Mouse (Mus musculus) MEL (cell line): ENCODE results near the gene Gm11541. TPM values are rescaled to one million over a fixed set of nuclear protein-coding genes. Genes with fewer than 3 reads are reported as not detected.
"Not testable (repeated sequence)": the region's sequence is repeated elsewhere in the genome, so short reads cannot be mapped to it uniquely, and the experiment has no call there.

Experiments used
- DNase-seq: peaks from one replicate; pipeline ENCODE4 v3.0.0; 2011; ENCODE audit warnings: low read depth, low spot score
- H3K27ac ChIP-seq: 2 replicates; pipeline ENCODE4 v1.5.1; 2012; ENCODE audit warnings: low read depth, mild to moderate bottlenecking, control low read depth, low read length, moderate library complexity; ENCODE audit not compliant: control insufficient read depth
- H3K27me3 ChIP-seq, 2 experiments: fragments of 150-350 bp in 1 of 2; sonication (generic) in 1 of 2; 2 replicates each; pipeline ENCODE4 v1.6.1; 2012; ENCODE audit warnings: low read length in 2 of 2, mild to moderate bottlenecking in 2 of 2, improper control_type of control experiment in 1 of 2, moderate library complexity in 1 of 2; ENCODE audit not compliant: insufficient read depth in 2 of 2, control insufficient read depth in 1 of 2
- H3K36me3 ChIP-seq, 2 experiments: 2 replicates each; pipeline ENCODE4 v1.6.1; 2012 to 2014; ENCODE audit warnings: low read length in 2 of 2, improper control_type of control experiment in 1 of 2, inconsistent platforms in 1 of 2, mild to moderate bottlenecking in 1 of 2; ENCODE audit not compliant: insufficient read depth in 2 of 2, control insufficient read depth in 1 of 2
- H3K4me1 ChIP-seq, 2 experiments: fragments of 150-350 bp in 1 of 2; sonication (generic) in 1 of 2; 2 replicates each; pipeline ENCODE4 v1.6.1; 2012; ENCODE audit warnings: low read length in 2 of 2, improper control_type of control experiment in 1 of 2, mild to moderate bottlenecking in 1 of 2; ENCODE audit not compliant: insufficient read depth in 2 of 2, control insufficient read depth in 1 of 2
- H3K4me3 ChIP-seq, 2 experiments: fragments of 150-350 bp in 1 of 2; sonication (generic) in 1 of 2; 2 replicates each; pipeline ENCODE4 v1.5.1; 2012; ENCODE audit warnings: low read depth in 2 of 2, low read length in 2 of 2, mild to moderate bottlenecking in 2 of 2, moderate library complexity in 2 of 2, control low read depth in 1 of 2, improper control_type of control experiment in 1 of 2; ENCODE audit not compliant: control insufficient read depth in 1 of 2, insufficient read depth in 1 of 2
- H3K79me2 ChIP-seq: 2 replicates; pipeline ENCODE4 v1.6.1; 2012; ENCODE audit warnings: mild to moderate bottlenecking, low read length, moderate library complexity; ENCODE audit not compliant: control insufficient read depth, poor library complexity, insufficient read depth
- H3K9ac ChIP-seq: 2 replicates; pipeline ENCODE4 v1.6.1; 2012; ENCODE audit warnings: low read depth, mild to moderate bottlenecking, control low read depth, low read length, moderate library complexity; ENCODE audit not compliant: control insufficient read depth, poor library complexity, severe bottlenecking
- H3K9me3 ChIP-seq: fragments of 150-350 bp; sonication (generic); replicated peaks from 2 replicates; pipeline ENCODE4 v1.6.1; 2012; ENCODE audit warnings: mild to moderate bottlenecking, low read length, improper control_type of control experiment, moderate library complexity; ENCODE audit not compliant: insufficient read depth
- BHLHE40 ChIP-seq: IDR thresholded peaks from 2 replicates; pipeline ENCODE4 v1.6.1; 2012; ENCODE audit warnings: low read depth, mild to moderate bottlenecking, inconsistent platforms, low read length, improper control_type of control experiment, borderline replicate concordance
- CTCF ChIP-seq, 3 experiments: IDR thresholded peaks in 2 of 3; conservative IDR thresholded peaks in 1 of 3; 2 replicates each; pipeline ENCODE4 v1.5.1; 2011 to 2012; ENCODE audit warnings: low read length in 3 of 3, low read depth in 2 of 3, mild to moderate bottlenecking in 2 of 3, improper control_type of control experiment in 1 of 3, inconsistent platforms in 1 of 3, mixed read lengths in 1 of 3, moderate library complexity in 1 of 3; ENCODE audit not compliant: control insufficient read depth in 1 of 3, insufficient read depth in 1 of 3, poor library complexity in 1 of 3, severe bottlenecking in 1 of 3
- E2F4 ChIP-seq: IDR thresholded peaks from 2 replicates; pipeline ENCODE4 v1.6.1; 2011; ENCODE audit warnings: low read depth, low read length, improper control_type of control experiment, borderline replicate concordance
- ELF1 ChIP-seq: IDR thresholded peaks from 2 replicates; pipeline ENCODE4 v1.6.1; 2014; ENCODE audit warnings: low read depth, mild to moderate bottlenecking, inconsistent platforms, low read length, improper control_type of control experiment, moderate library complexity
- EP300 ChIP-seq, 2 experiments: IDR thresholded peaks; 2 replicates each; pipeline ENCODE4 v1.6.1; 2011; ENCODE audit warnings: improper control_type of control experiment in 2 of 2, low read length in 2 of 2, low read depth in 1 of 2, mild to moderate bottlenecking in 1 of 2
- GATA1 ChIP-seq: IDR thresholded peaks from 2 replicates; pipeline ENCODE4 v1.6.1; 2011; ENCODE audit warnings: low read depth, low read length, improper control_type of control experiment
- HCFC1 ChIP-seq: IDR thresholded peaks from 2 replicates; pipeline ENCODE4 v1.6.1; 2012; ENCODE audit warnings: low read depth, mild to moderate bottlenecking, inconsistent platforms, low read length, improper control_type of control experiment, moderate library complexity
- KAT2A ChIP-seq: conservative IDR thresholded peaks from 2 replicates; pipeline ENCODE4 v1.6.1; 2012; ENCODE audit warnings: low read depth, low read length, improper control_type of control experiment, inconsistent platforms
- MAZ ChIP-seq: IDR thresholded peaks from 2 replicates; pipeline ENCODE4 v1.6.1; 2012; ENCODE audit warnings: low read depth, mild to moderate bottlenecking, inconsistent platforms, low read length, improper control_type of control experiment
- MYB ChIP-seq: IDR thresholded peaks from 2 replicates; pipeline ENCODE4 v1.6.1; 2011; ENCODE audit warnings: mild to moderate bottlenecking, low read depth, low read length, improper control_type of control experiment
- NELFE ChIP-seq: IDR thresholded peaks from 2 replicates; pipeline ENCODE4 v1.6.1; 2011; ENCODE audit warnings: low read depth, low read length, improper control_type of control experiment
- POLR2A ChIP-seq, 2 experiments: IDR thresholded peaks; 2 replicates each; pipeline ENCODE4 v1.6.1; 2011 to 2012; ENCODE audit warnings: low read length in 2 of 2, mild to moderate bottlenecking in 2 of 2, control low read depth in 1 of 2, improper control_type of control experiment in 1 of 2, low read depth in 1 of 2, moderate library complexity in 1 of 2; ENCODE audit not compliant: control insufficient read depth in 1 of 2, insufficient read depth in 1 of 2, poor library complexity in 1 of 2
- POLR2AphosphoS2 ChIP-seq: IDR thresholded peaks from 2 replicates; pipeline ENCODE4 v1.6.1; 2011; ENCODE audit warnings: low read length, improper control_type of control experiment
- POLR2AphosphoS5 ChIP-seq: IDR thresholded peaks from 2 replicates; pipeline ENCODE4 v1.6.1; 2012; ENCODE audit warnings: low read depth, borderline replicate concordance, mild to moderate bottlenecking, inconsistent platforms, low read length, moderate library complexity, mixed read lengths
- RAD21 ChIP-seq: IDR thresholded peaks from 2 replicates; pipeline ENCODE4 v1.6.1; 2011; ENCODE audit warnings: mild to moderate bottlenecking, low read depth, low read length, improper control_type of control experiment
- SIN3A ChIP-seq: IDR thresholded peaks from 2 replicates; pipeline ENCODE4 v1.6.1; 2012; ENCODE audit warnings: low read length, improper control_type of control experiment, inconsistent platforms
- SMC3 ChIP-seq: IDR thresholded peaks from 2 replicates; pipeline ENCODE4 v1.6.1; 2011; ENCODE audit warnings: low read depth, low read length, improper control_type of control experiment
- TCF12 ChIP-seq: IDR thresholded peaks from 2 replicates; pipeline ENCODE4 v1.6.1; 2014; ENCODE audit warnings: low read depth, mild to moderate bottlenecking, inconsistent platforms, low read length, improper control_type of control experiment, moderate library complexity
- USF2 ChIP-seq, 2 experiments: IDR thresholded peaks; 2 replicates each; pipeline ENCODE4 v1.6.1; 2011 to 2012; ENCODE audit warnings: improper control_type of control experiment in 2 of 2, low read length in 2 of 2, borderline replicate concordance in 1 of 2, inconsistent platforms in 1 of 2, low read depth in 1 of 2, mild to moderate bottlenecking in 1 of 2; ENCODE audit not compliant: insufficient read depth in 1 of 2
- ZKSCAN1 ChIP-seq: IDR thresholded peaks from 2 replicates; pipeline ENCODE4 v1.6.1; 2012; ENCODE audit warnings: low read depth, mild to moderate bottlenecking, inconsistent platforms, low read length, improper control_type of control experiment, moderate library complexity
- polyA plus RNA-seq, 2 experiments: library from polyadenylated mRNA; stranded (reverse) in 1 of 2; unstranded in 1 of 2; fragments of >175 nt in 1 of 2; fragments of >200 nt in 1 of 2; gene quantifications; 2 replicates each; pipeline versions ENCODE4 v1.2.1 to v1.2.4; 2012; ENCODE audit warnings: low replicate concordance in 2 of 2, low read depth in 1 of 2; ENCODE audit not compliant: insufficient read length in 2 of 2, insufficient read depth in 1 of 2, missing spikeins in 1 of 2
- total RNA-seq: library from RNA; depleted of rRNA; stranded (reverse); fragments of 300-350 nt; gene quantifications from 2 replicates; pipeline ENCODE4 v1.2.3, GENCODE M21; 2012

Gm11541 gene
- total and polyA plus RNA-seq, 3 experiments, result not detected

GRCm38 (mm10) chr11:94697703-94698464, 6.4 kb downstream of the Gm11541 start:
- Histone ChIP-seq H3K4me1 (no peaks in the 10 kb centered on the region), H3K27me3 (peaks cover 41 to 42% of the 10 kb centered on the region in 2 experiments), H3K27ac (no peak overlapping the region), H3K9me3 (no peaks in the 10 kb centered on the region), H3K79me2 (no peaks in the 10 kb centered on the region)
- TF ChIP-seq TCF12 (no peak), USF2 (IDR thresholded peaks at IDR 0.05; ENCODE audit: borderline replicate concordance in 1 of 2, insufficient read depth in 1 of 2, low read depth in 1 of 2, low read length in 2 of 2) (no peak), POLR2AphosphoS5 (no peak), EP300 (IDR thresholded peaks at IDR 0.05; ENCODE audit: low read depth in 1 of 2, low read length in 2 of 2) (no peak), E2F4 (no peak), ZKSCAN1 (no peak), GATA1 (no peak)
- TF ChIP-seq, all 39 proteins: peak for 0
- no peak overlapping the region for H3K9ac ChIP-seq
- H3K36me3 ChIP-seq, result no peaks in the 10 kb centered on the region
- H3K4me3 ChIP-seq, result no peak overlapping the region
- no peak for DNase-seq

GRCm38 (mm10) chr11:94697140-94697539, 7.2 kb downstream of the Gm11541 start:
- TF ChIP-seq HCFC1, result no peak
- peak; percentile 16 to 30 (median 30); a peak in 4 of 6 replicates for TF ChIP-seq CTCF (IDR thresholded peaks at IDR 0.05 in 2 of 3, conservative IDR thresholded peaks at IDR 0.05 in 1 of 3; ENCODE audit: control insufficient read depth in 1 of 3, insufficient read depth in 1 of 3, low read depth in 2 of 3, low read length in 3 of 3, poor library complexity in 1 of 3, severe bottlenecking in 1 of 3)
- no peak for TF ChIP-seq POLR2A (IDR thresholded peaks at IDR 0.05; ENCODE audit: control insufficient read depth in 1 of 2, insufficient read depth in 1 of 2, low read depth in 1 of 2, low read length in 2 of 2, poor library complexity in 1 of 2)
- TF ChIP-seq EP300 (IDR thresholded peaks at IDR 0.05; ENCODE audit: low read depth in 1 of 2, low read length in 2 of 2), result no peak
- TF ChIP-seq RAD21, result peak; percentile 15
- TF ChIP-seq BHLHE40, result no peak
- TF ChIP-seq MYB, result no peak
- TF ChIP-seq, all 39 proteins: peak for 2
- DNase-seq, result no peak
- no peaks in the 10 kb centered on the region for H3K4me1 ChIP-seq
- H3K36me3 ChIP-seq, result no peaks in the 10 kb centered on the region
- H3K9me3 ChIP-seq, result no peaks in the 10 kb centered on the region
- H3K27me3 ChIP-seq, result peaks cover 39 to 42% of the 10 kb centered on the region in 2 experiments
- no peak overlapping the region for H3K9ac ChIP-seq
- H3K4me3 ChIP-seq, result no peak overlapping the region
- H3K79me2 ChIP-seq, result no peaks in the 10 kb centered on the region
- no peak overlapping the region for H3K27ac ChIP-seq

- no peak overlapping the region for H3K27ac ChIP-seq
- no peak overlapping the region for H3K9ac ChIP-seq
- no peak for DNase-seq
- H3K36me3 ChIP-seq, result no peaks in the 10 kb centered on the region
- no peaks in the 10 kb centered on the region for H3K4me1 ChIP-seq
- H3K4me3 ChIP-seq, result no peak overlapping the region
- H3K27me3 ChIP-seq, result peaks cover 28 to 35% of the 10 kb centered on the region in 2 experiments
- H3K79me2 ChIP-seq, result no peaks in the 10 kb centered on the region
- TF ChIP-seq SIN3A (no peak), HCFC1 (no peak), POLR2AphosphoS5 (no peak), NELFE (no peak), BHLHE40 (no peak), POLR2AphosphoS2 (no peak), KAT2A (no peak), ELF1 (no peak), MAZ (no peak), SMC3 (no peak)
- no peaks in the 10 kb centered on the region for H3K9me3 ChIP-seq
These were observed 8.8 kb downstream of the Gm11541 start for GRCm38 (mm10) chr11:94695508-94695907.

- peaks cover 19 to 21% of the 10 kb centered on the region in 2 experiments for H3K27me3 ChIP-seq
- not testable (repeated sequence) for H3K4me3 ChIP-seq, H3K79me2 ChIP-seq, DNase-seq, H3K9me3 ChIP-seq, H3K9ac ChIP-seq, H3K36me3 ChIP-seq, H3K4me1 ChIP-seq, H3K27ac ChIP-seq
These were observed 11.8 kb downstream of the Gm11541 start for GRCm38 (mm10) chr11:94692502-94692901.
